Mouse (Mus musculus) G1E (cell line): ENCODE measurements around the gene Ggt5.

ENCODE experiments used
- CTCF ChIP-seq: IDR thresholded peaks from 2 replicates; pipeline ENCODE4 v1.5.1; 2012; ENCODE audit warnings: low read depth, low read length, inconsistent platforms, mixed read lengths
- GATA1 ChIP-seq: IDR thresholded peaks from 2 replicates; pipeline ENCODE4 v1.6.1; 2012; ENCODE audit warnings: borderline replicate concordance, low read length, inconsistent platforms, mixed read lengths
- GATA2 ChIP-seq: IDR thresholded peaks from 2 replicates; pipeline ENCODE4 v1.6.1; 2012; ENCODE audit warnings: low read depth, low read length, inconsistent platforms, borderline replicate concordance
- POLR2AphosphoS5 ChIP-seq: IDR thresholded peaks from 2 replicates; pipeline ENCODE4 v1.6.1; 2012; ENCODE audit warnings: low read depth, low read length, inconsistent platforms; ENCODE audit not compliant: insufficient replicate concordance
- TAL1 ChIP-seq: conservative IDR thresholded peaks from 2 replicates; pipeline ENCODE4 v1.6.1; 2012; ENCODE audit warnings: low read depth, low read length, inconsistent platforms, mixed read lengths

DNA sequence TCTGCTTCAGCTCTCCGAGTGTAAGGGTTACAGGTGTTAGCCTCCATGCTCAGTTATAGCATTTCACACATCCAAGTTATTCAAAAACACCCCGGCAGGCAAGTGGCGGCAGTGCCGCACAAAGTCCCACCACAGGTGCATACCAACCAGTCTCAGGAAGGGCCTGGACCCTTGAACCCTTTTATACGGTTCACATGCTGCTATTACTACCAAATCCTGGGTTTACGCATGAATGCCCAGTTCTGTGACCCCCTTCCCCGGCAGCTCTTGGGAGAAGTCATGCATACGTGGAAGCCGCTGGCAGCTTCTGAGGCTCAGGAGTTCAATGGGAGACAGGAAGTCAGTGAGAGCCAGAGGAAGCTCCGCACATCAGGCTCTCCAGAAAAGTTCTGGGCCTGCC is 16.0 kb upstream of the Ggt5 start:
- TF ChIP-seq CTCF (no peak), GATA1 (no peak), TAL1 (no peak), GATA2 (no peak), POLR2AphosphoS5 (no peak)
